Mouse (Mus musculus): ENCODE results near the gene Prss12.

GRCm38 (mm10) chr3:123526313-123527067 is 79.8 kb downstream of the Prss12 start:
- TF ChIP-seq CTCF (IDR thresholded peaks at IDR 0.05; ENCODE audit: low read depth) (no peak), EP300 (IDR thresholded peaks at IDR 0.05; ENCODE audit: low read depth) (no peak)
